In the genomic region with DNA sequence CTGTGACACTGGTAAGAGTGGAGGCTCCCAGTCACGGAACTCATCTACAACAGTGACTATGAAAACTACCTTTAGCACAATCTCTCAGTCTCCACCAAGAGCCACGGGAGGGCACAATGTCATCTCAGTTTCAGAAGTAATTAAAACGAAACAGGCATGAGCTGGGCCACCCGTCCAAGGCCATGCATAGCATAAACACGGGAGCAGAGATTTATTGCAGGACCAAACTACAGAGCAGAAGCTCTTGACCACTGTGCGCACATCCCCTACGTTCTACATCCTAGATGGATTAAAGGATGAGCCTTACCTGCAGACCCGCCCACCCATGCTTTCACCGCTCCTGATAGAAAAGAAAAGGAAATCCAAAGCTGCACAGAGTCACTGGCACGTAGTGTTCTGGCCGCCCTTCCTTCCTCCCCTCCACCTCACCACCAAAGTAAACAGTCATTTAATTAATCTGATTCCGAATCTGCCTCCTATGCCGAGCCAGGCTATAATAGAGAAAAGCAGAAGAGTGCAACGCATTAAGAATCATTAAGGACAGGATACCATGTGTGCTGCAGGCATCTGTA, we compare ENCODE assay signal across 12 mouse cellular contexts.
DNase-seq lines count a peak whose midpoint lies in the region; ATAC-seq and TF ChIP-seq lines count a peak whose summit lies in the region.
"Had no signal": no experiment of that assay in that cellular context is flagged by ENCODE, and none has a peak within 500 bp of the region (broad histone marks: within the 10 kb centered on the region; RNA-seq: fewer than 3 reads in every experiment).

No protein-coding gene starts in this region.

- no peak for TF ChIP-seq POLR2A in lung, adult 2 months (IDR thresholded peaks at IDR 0.05; ENCODE audit: borderline replicate concordance, extremely low read depth, low read depth, low read length)

- no peaks in the 10 kb centered on the region for H3K36me3 ChIP-seq in liver, embryonic 15.5 days (replicated peaks)
- no peaks in the 10 kb centered on the region for H3K36me3 ChIP-seq in stomach, postnatal 0 days (ENCODE audit: control insufficient read depth, insufficient read depth, low read length)

- no peaks in the 10 kb centered on the region for H3K27me3 ChIP-seq in liver, embryonic 15.5 days
- H3K27me3 ChIP-seq in stomach, postnatal 0 days (ENCODE audit: control insufficient read depth, insufficient read depth, low read length) = no peaks in the 10 kb centered on the region
- H3K27me3 ChIP-seq: forebrain, embryonic 13.5 days; Patski had no signal

- no peak for TF ChIP-seq EP300 in stomach, postnatal 0 days (optimal IDR thresholded peaks at IDR 0.05)

- H3K9ac ChIP-seq in liver, embryonic 15.5 days = no peak overlapping the region
- no peak overlapping the region for H3K9ac ChIP-seq in stomach, postnatal 0 days (ENCODE audit: low read length)
- H3K9ac ChIP-seq: forebrain, embryonic 13.5 days had no signal

- intact Hi-C loops in heart, postnatal 10 days (cut with DNase I) = loop anchor here (5.0 kb wide), 1 partner anchor 120 kb away; no protein-coding TSS in a partner anchor

- DNase-seq in heart, adult 11 months = peak; percentile 91
- no peak for DNase-seq in heart, postnatal 10 days
- DNase-seq in liver = no peak
- DNase-seq in lung, adult 2 months = peak; percentile 29
- DNase-seq in stomach, postnatal 0 days (ENCODE audit: low spot score) = no peak
- DNase-seq in left cerebral cortex, adult 9 months (ENCODE audit: low spot score in 2 of 2) = no peak
- DNase-seq in ovary, postnatal 10 days (ENCODE audit: low spot score) = no peak
- DNase-seq: right cerebral cortex, adult 18-20 months had no signal

- no peak overlapping the region for H3K27ac ChIP-seq in liver, embryonic 15.5 days (replicated peaks)
- no peak overlapping the region for H3K27ac ChIP-seq in stomach, postnatal 0 days (replicated peaks)
- H3K27ac ChIP-seq: forebrain, embryonic 13.5 days had no signal

- H3K4me2 ChIP-seq in liver, embryonic 15.5 days = peak overlapping the region; percentile 15; the same call in 1 of the 2 replicates
- peak overlapping the region; percentile 36; the same call in 1 of the 2 replicates for H3K4me2 ChIP-seq in stomach, postnatal 0 days (replicated peaks; ENCODE audit: low read depth)
- H3K4me2 ChIP-seq: forebrain, embryonic 13.5 days had no signal

- H3K4me1 ChIP-seq in liver, embryonic 15.5 days (replicated peaks) = no peaks in the 10 kb centered on the region; the same call in 1 of the 2 replicates
- H3K4me1 ChIP-seq in lung, adult 2 months (ENCODE audit: control insufficient read depth, insufficient read depth, low read length) = peaks cover 19% of the 10 kb centered on the region
- H3K4me1 ChIP-seq in stomach, postnatal 0 days (replicated peaks; ENCODE audit: control insufficient read depth, insufficient read depth) = no peaks in the 10 kb centered on the region

- no peak overlapping the region for H3K4me3 ChIP-seq in liver, embryonic 15.5 days (replicated peaks)
- peak overlapping the region; percentile 49 for H3K4me3 ChIP-seq in lung, adult 2 months (replicated peaks; ENCODE audit: extremely low read depth, low read depth, low read length)
- no peak overlapping the region for H3K4me3 ChIP-seq in stomach, postnatal 0 days (ENCODE audit: low read depth, low read length)
- H3K4me3 ChIP-seq: forebrain, embryonic 13.5 days; myocyte had no signal

- WGBS in liver, embryonic 15.5 days (ENCODE audit: insufficient replicate concordance) = 58% methylated on average over 14 of the region's 14 CpGs
- 38% methylated on average over 14 of the region's 14 CpGs for WGBS in lung, adult 2 months
- WGBS in stomach, postnatal 0 days = 30% methylated on average over 14 of the region's 14 CpGs

- ATAC-seq in liver, embryonic 15.5 days (ENCODE audit: insufficient read depth) = no peak
- ATAC-seq in stomach, postnatal 0 days (ENCODE audit: low FRiP score, low TSS enrichment) = no peak
- ATAC-seq: forebrain, embryonic 13.5 days; Patski had no signal

- H3K9me3 ChIP-seq in liver, embryonic 15.5 days (replicated peaks) = no peaks in the 10 kb centered on the region
- H3K9me3 ChIP-seq in stomach, postnatal 0 days (ENCODE audit: control insufficient read depth, low read length) = no peaks in the 10 kb centered on the region
- H3K9me3 ChIP-seq: forebrain, embryonic 13.5 days had no signal

- TF ChIP-seq CTCF in lung, adult 2 months (IDR thresholded peaks at IDR 0.05; ENCODE audit: insufficient read depth, low read length) = no peak
- no peak for TF ChIP-seq CTCF in stomach, postnatal 0 days (IDR thresholded peaks at IDR 0.05; ENCODE audit: low read depth)

Comparison
In these comparisons a context has a peak if more than half of its experiments do, and no peak if none do; other contexts are left out.
1. DNase-seq: peak in heart, adult 11 months (single experiment) and lung, adult 2 months (single experiment); none in heart, postnatal 10 days (0 of 2), liver (single experiment), stomach, postnatal 0 days (single experiment), left cerebral cortex, adult 9 months (0 of 2) and ovary, postnatal 10 days (single experiment).